Mouse (Mus musculus): ENCODE data around the gene Ubap2. TPM values are rescaled to one million over a fixed set of nuclear protein-coding genes. Genes with fewer than 3 reads are reported as not detected.

Ubap2 gene
- polyA plus RNA-seq, 1 experiment: 36.2 TPM

DNA sequence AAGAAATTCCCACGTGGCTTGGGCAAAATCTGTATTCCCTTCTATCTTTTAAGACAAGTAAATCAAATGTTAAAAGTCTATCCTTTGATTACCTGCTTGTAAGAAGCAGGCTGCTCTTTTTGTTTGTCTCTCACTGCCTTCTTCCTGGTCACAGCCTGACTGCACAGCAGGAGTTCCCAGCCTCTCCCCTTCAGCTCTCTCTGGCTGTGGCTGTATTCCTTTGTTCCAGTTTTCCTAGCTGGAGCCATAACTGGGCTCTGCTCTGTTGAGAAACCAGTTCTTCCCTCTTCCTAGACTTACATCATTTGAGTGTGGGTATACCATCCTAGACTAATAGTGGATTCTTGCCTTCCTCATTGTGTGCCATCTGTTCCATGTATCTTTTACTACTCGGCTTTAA is 110.0 kb downstream of the Ubap2 start:
- DNase-seq (ENCODE audit: low read depth): no peak

GRCm38 (mm10) chr4:41161232-41161631 is 113.7 kb downstream of the Ubap2 start:
- no peak for DNase-seq (ENCODE audit: low read depth)

DNA sequence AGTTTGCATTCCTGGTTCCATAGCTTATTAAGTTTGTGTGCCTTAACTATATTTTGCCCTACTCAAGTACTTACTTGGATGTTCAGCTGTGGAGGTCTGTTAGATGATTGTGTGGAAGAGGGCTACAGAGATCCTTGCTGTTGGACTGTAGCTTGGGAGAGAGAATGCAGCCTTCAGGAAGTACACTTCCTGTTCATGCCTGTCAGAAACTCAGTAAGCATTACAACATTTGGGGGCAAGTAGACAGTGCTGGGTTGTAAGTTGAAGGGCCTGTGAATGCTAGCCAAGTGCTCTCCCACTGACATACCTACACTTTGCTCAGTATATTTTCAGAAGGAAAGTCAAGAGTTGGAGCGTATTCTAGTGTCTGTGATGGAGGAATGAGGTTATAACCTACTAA is 116.7 kb downstream of the Ubap2 start:
- DNase-seq (ENCODE audit: low read depth): no peak

DNA sequence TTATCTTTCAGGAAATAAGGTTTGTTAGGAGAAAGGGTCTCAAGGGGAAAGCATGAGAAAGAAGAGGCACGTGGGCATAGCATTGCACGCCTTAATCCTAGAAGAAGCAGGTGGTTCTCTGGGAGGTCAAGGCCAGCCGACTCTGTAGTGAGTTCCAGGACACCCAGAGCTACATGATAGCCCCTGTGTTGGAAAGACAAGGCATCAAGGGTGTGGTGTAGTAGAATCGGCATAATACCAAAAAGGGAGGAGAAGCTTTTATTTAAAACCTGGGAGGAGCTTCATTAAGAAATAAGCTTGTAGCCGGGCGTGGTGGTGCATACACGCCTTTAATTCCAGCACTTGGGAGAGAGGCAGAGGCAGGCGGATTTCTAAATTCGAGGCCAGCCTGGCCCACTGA is 118.0 kb downstream of the Ubap2 start:
- no peak for DNase-seq (ENCODE audit: low read depth)

DNA sequence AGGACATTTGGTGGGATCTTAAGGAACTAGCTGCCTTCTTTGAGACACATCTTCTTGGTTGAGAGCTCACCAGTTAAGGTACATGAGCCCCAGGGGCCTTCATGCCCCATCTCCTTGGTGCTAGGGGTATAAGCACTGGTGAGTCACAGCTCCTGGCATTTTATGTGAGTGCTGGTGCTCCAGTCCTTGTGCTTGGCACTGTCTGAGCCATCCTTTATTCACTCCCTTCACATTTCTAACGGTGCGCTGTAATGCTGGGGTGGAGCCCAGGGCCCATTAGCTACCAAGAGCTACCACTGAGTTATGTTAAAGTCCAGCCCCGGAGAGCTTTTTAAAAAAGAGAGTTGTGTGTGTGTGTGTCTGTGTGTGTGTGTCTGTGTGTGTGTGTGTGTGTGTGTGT is 121.8 kb downstream of the Ubap2 start:
- DNase-seq (ENCODE audit: low read depth): no peak

DNA sequence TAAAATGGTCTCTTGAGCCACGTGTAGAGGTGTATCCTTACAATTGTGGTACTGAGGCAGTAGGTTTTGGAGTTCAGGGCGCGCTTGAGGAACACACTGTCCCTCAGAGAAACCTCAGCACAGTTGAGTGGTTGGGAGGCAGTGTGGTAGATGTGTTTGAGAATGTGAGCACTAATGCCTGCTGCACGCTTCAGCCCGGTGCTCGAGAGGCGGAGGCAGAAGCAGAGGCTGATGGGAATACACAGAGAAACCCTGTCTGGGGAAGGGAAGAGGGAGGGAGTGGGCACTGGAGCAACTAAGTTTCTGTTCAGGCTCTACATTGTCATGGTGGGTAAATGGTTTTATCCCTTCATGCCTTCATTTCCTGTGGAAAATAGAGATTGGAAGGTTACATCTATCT is 123.8 kb downstream of the Ubap2 start:
- no peak for DNase-seq (ENCODE audit: low read depth)

GRCm38 (mm10) chr4:41149891-41150290 is 125.1 kb downstream of the Ubap2 start:
- DNase-seq (ENCODE audit: low read depth): no peak

Other genes starting within 250 kb of the Ubap2 start
- 65.8 and 90.8 TPM in 2 replicates for gene Aqp7, start 227.0 kb downstream of the Ubap2 start, polyA plus RNA-seq (2012; rRNA removed)
- gene Aqp3, start 177.0 kb downstream of the Ubap2 start, polyA plus RNA-seq (2012; rRNA removed): 0.31 TPM in 1 of 2 replicates, not detected in the other
- 49.2 and 51.0 TPM in 2 replicates for gene Nol6, start 150.7 kb downstream of the Ubap2 start, polyA plus RNA-seq (2012; rRNA removed)
- 40.4 and 46.0 TPM in 2 replicates for gene Ube2r2, start 139.4 kb downstream of the Ubap2 start, polyA plus RNA-seq (2012; rRNA removed)
- gene Dcaf12, start 39.7 kb upstream of the Ubap2 start, polyA plus RNA-seq (2012; rRNA removed): 33.8 and 34.1 TPM in 2 replicates
- gene Ubap1, start 73.9 kb upstream of the Ubap2 start, polyA plus RNA-seq (2012; rRNA removed): 28.8 and 35.3 TPM in 2 replicates
- gene Kif24, start 189.7 kb upstream of the Ubap2 start, polyA plus RNA-seq (2012; rRNA removed): 1.1 TPM in 2 replicates
- gene Nudt2, start 190.0 kb upstream of the Ubap2 start, polyA plus RNA-seq (2012; rRNA removed): 23.6 and 24.1 TPM in 2 replicates
- 16.2 and 17.2 TPM in 2 replicates for gene AI464131, start 227.9 kb upstream of the Ubap2 start, polyA plus RNA-seq (2012; rRNA removed)
- gene 1110017D15Rik, start 242.2 kb upstream of the Ubap2 start, polyA plus RNA-seq (2012; rRNA removed): 5.6 and 11.1 TPM in 2 replicates

Data from gonadal fat pad, adult 2 months (tissue).